Mouse (Mus musculus) liver, adult 2 months (tissue): ENCODE data around the gene Klc3.

Source experiments
- CTCF ChIP-seq: fragments of 200-500 bp; IDR thresholded peaks from 2 replicates; pipeline ENCODE4 v1.5.1; 2011; ENCODE audit warnings: low read depth, low read length, control low read depth
- POLR2A ChIP-seq: fragments of 200-500 bp; IDR thresholded peaks from 2 replicates; pipeline ENCODE4 v1.6.1; 2011; ENCODE audit warnings: low read length, control low read depth; ENCODE audit not compliant: insufficient read depth; ENCODE audit errors: extremely low read depth

GRCm38 (mm10) chr7:19359299-19359891 is 44.5 kb downstream of the Klc3 start, which contains the start of the genes Cd3eap and Ppp1r13l:
- 0 out of 2 replicates have a peak, but pooled peaks have one; percentile 56 for TF ChIP-seq POLR2A
- TF ChIP-seq CTCF: no peak
